In genomic region chr11:121228129-121229017, GRCm38 (mm10) we compare ENCODE assay signal across 8 mouse cellular contexts. TPM values are rescaled to one million over a fixed set of nuclear protein-coding genes. Genes with fewer than 3 reads are reported as not detected.
DNase-seq lines count a peak whose midpoint lies in the region; ATAC-seq and TF ChIP-seq lines count a peak whose summit lies in the region.

No protein-coding gene starts in this region.

- TF ChIP-seq POLR2A in lung, adult 2 months (IDR thresholded peaks at IDR 0.05; ENCODE audit: borderline replicate concordance, extremely low read depth, low read depth, low read length) = no peak

- peak overlapping the region; percentile 85 for H3K4me2 ChIP-seq in embryonic facial prominence, embryonic 15.5 days (replicated peaks)
- peak overlapping the region; percentile 84 for H3K4me2 ChIP-seq in midbrain, embryonic 15.5 days

- H3K27me3 ChIP-seq in embryonic facial prominence, embryonic 15.5 days = no peaks in the 10 kb centered on the region
- H3K27me3 ChIP-seq in midbrain, embryonic 15.5 days (replicated peaks) = no peaks in the 10 kb centered on the region

- ATAC-seq in embryonic facial prominence, embryonic 15.5 days (ENCODE audit: insufficient number of reproducible peaks, low FRiP score, low TSS enrichment, low read depth) = no peak
- peak; percentile 26; the same call in 1 of the 2 replicates for ATAC-seq in midbrain, embryonic 15.5 days (replicated peaks)

- no peak for TF ChIP-seq CTCF in lung, adult 2 months (IDR thresholded peaks at IDR 0.05; ENCODE audit: insufficient read depth, low read length)

- peak overlapping the region; percentile 61 for H3K9ac ChIP-seq in embryonic facial prominence, embryonic 15.5 days
- peak overlapping the region; percentile 72 for H3K9ac ChIP-seq in midbrain, embryonic 15.5 days

- no peaks in the 10 kb centered on the region for H3K9me3 ChIP-seq in embryonic facial prominence, embryonic 15.5 days (replicated peaks)
- no peaks in the 10 kb centered on the region for H3K9me3 ChIP-seq in midbrain, embryonic 15.5 days

- H3K36me3 ChIP-seq in embryonic facial prominence, embryonic 15.5 days = peaks cover 27% of the 10 kb centered on the region
- H3K36me3 ChIP-seq in midbrain, embryonic 15.5 days (replicated peaks) = peaks cover 14% of the 10 kb centered on the region; the same call in 1 of the 2 replicates

- 10% methylated on average over 21 of the region's 21 CpGs for WGBS in lung, adult 2 months
- 17% methylated on average over 21 of the region's 21 CpGs for WGBS in embryonic facial prominence, embryonic 15.5 days
- 30% methylated on average over 21 of the region's 21 CpGs for WGBS in midbrain, embryonic 15.5 days

- DNase-seq in lung, adult 2 months = no peak
- no peak for DNase-seq in lung, postnatal 10 days
- DNase-seq in kidney, postnatal 14 days = peak; percentile 12
- no peak for DNase-seq in adrenal gland, adult 18-20 months (ENCODE audit: low spot score in 2 of 2)
- DNase-seq in right cerebral cortex, postnatal 10 days (ENCODE audit: low spot score in 2 of 2) = no peak
- DNase-seq in gastrocnemius, postnatal 36 days = no peak

- H3K27ac ChIP-seq in embryonic facial prominence, embryonic 15.5 days (replicated peaks) = peak overlapping the region; percentile 87
- H3K27ac ChIP-seq in midbrain, embryonic 15.5 days = peak overlapping the region; percentile 72

- peak overlapping the region; percentile 66 for H3K4me3 ChIP-seq in lung, adult 2 months (replicated peaks; ENCODE audit: extremely low read depth, low read depth, low read length)
- H3K4me3 ChIP-seq in embryonic facial prominence, embryonic 15.5 days (replicated peaks) = peak overlapping the region; percentile 72
- H3K4me3 ChIP-seq in midbrain, embryonic 15.5 days = peak overlapping the region; percentile 68

- H3K4me1 ChIP-seq in lung, adult 2 months (ENCODE audit: control insufficient read depth, insufficient read depth, low read length) = peaks cover 7% of the 10 kb centered on the region
- peaks cover 14% of the 10 kb centered on the region for H3K4me1 ChIP-seq in embryonic facial prominence, embryonic 15.5 days
- peaks cover 24% of the 10 kb centered on the region for H3K4me1 ChIP-seq in midbrain, embryonic 15.5 days

- intact Hi-C loops in gastrocnemius, postnatal 36 days (cut with DNase I) = no loop called here

RNA-seq across cellular contexts. Expression of gene Cybc1, which starts 0.7 kb away (rescaled TPM):
- 23.7 and 25.3 TPM in 2 replicates for polyA plus RNA-seq in lung, adult 2 months (2012; rRNA removed)
- polyA plus RNA-seq in embryonic facial prominence, embryonic 15.5 days (2015; fragmentation: Nextera tagmentation; extraction: Ambion mirVana) = 43.2 and 44.8 TPM in 2 replicates
- 38.4 and 41.4 TPM in 2 replicates for polyA plus RNA-seq in midbrain, embryonic 15.5 days (2015; fragmentation: Nextera tagmentation; extraction: Ambion mirVana)
- 10 to 100 TPM; 21.7 to 25.2 TPM for total RNA-seq in adrenal gland, adult 18-20 months (2021)
- total RNA-seq in gastrocnemius, postnatal 36 days (2021) = 1 to 10 TPM; 2.5 to 2.7 TPM

RNA-seq across cellular contexts. Expression of gene Narf, which starts 8.7 kb away (rescaled TPM):
- 16.6 and 21.5 TPM in 2 replicates for polyA plus RNA-seq in lung, adult 2 months (2012; rRNA removed)
- 53.8 and 56.2 TPM in 2 replicates for polyA plus RNA-seq in embryonic facial prominence, embryonic 15.5 days (2015; fragmentation: Nextera tagmentation; extraction: Ambion mirVana)
- 101 and 106 TPM in 2 replicates for polyA plus RNA-seq in midbrain, embryonic 15.5 days (2015; fragmentation: Nextera tagmentation; extraction: Ambion mirVana)
- total RNA-seq in adrenal gland, adult 18-20 months (2021) = 10 to 100 TPM; 14.4 to 15.2 TPM
- 100 to 1,000 TPM in 1 of 2 experiments, 10 to 100 TPM in 1; 94.7 to 102 TPM for total RNA-seq in gastrocnemius, postnatal 36 days (2021)

RNA-seq across cellular contexts. Expression of gene Ogfod3, which starts 23.9 kb away (rescaled TPM):
- 11.5 and 14.1 TPM in 2 replicates for polyA plus RNA-seq in lung, adult 2 months (2012; rRNA removed)
- polyA plus RNA-seq in embryonic facial prominence, embryonic 15.5 days (2015; fragmentation: Nextera tagmentation; extraction: Ambion mirVana) = 20.8 and 21.9 TPM in 2 replicates
- 22.4 and 26.6 TPM in 2 replicates for polyA plus RNA-seq in midbrain, embryonic 15.5 days (2015; fragmentation: Nextera tagmentation; extraction: Ambion mirVana)
- total RNA-seq in adrenal gland, adult 18-20 months (2021) = 10 to 100 TPM; 24.1 to 27.0 TPM
- total RNA-seq in gastrocnemius, postnatal 36 days (2021) = 10 to 100 TPM; 11.0 to 12.0 TPM

RNA-seq across cellular contexts. Expression of gene Hexdc, which starts 24.1 kb away (rescaled TPM):
- polyA plus RNA-seq in lung, adult 2 months (2012; rRNA removed) = 13.4 and 13.9 TPM in 2 replicates
- 10.0 and 12.2 TPM in 2 replicates for polyA plus RNA-seq in embryonic facial prominence, embryonic 15.5 days (2015; fragmentation: Nextera tagmentation; extraction: Ambion mirVana)
- 33.7 and 34.6 TPM in 2 replicates for polyA plus RNA-seq in midbrain, embryonic 15.5 days (2015; fragmentation: Nextera tagmentation; extraction: Ambion mirVana)
- total RNA-seq in adrenal gland, adult 18-20 months (2021) = 10 to 100 TPM in 1 of 2 experiments, 1 to 10 TPM in 1; 9.0 to 10.1 TPM
- 1 to 10 TPM; 6.8 to 7.5 TPM for total RNA-seq in gastrocnemius, postnatal 36 days (2021)

RNA-seq across cellular contexts. Expression of gene Foxk2, which starts 31.4 kb away (rescaled TPM):
- 30.3 and 34.2 TPM in 2 replicates for polyA plus RNA-seq in lung, adult 2 months (2012; rRNA removed)
- 8.0 and 8.9 TPM in 2 replicates for polyA plus RNA-seq in embryonic facial prominence, embryonic 15.5 days (2015; fragmentation: Nextera tagmentation; extraction: Ambion mirVana)
- polyA plus RNA-seq in midbrain, embryonic 15.5 days (2015; fragmentation: Nextera tagmentation; extraction: Ambion mirVana) = 14.3 and 17.1 TPM in 2 replicates
- total RNA-seq in adrenal gland, adult 18-20 months (2021) = 10 to 100 TPM; 41.6 to 45.5 TPM
- 10 to 100 TPM; 24.6 to 24.9 TPM for total RNA-seq in gastrocnemius, postnatal 36 days (2021)
